Mouse (Mus musculus) CD4-positive, CD25-positive, alpha-beta regulatory T cell (primary cell): ENCODE measurements around the gene Slc45a2. TPM values are rescaled to one million over a fixed set of nuclear protein-coding genes. Genes with fewer than 3 reads are reported as not detected.

Source experiments
- polyA plus RNA-seq: library from polyadenylated mRNA; unstranded; fragments of 100-300 nt; shearing (Covaris generic); gene quantifications from one replicate; pipeline ENCODE4 v1.2.1, GENCODE M21; 2017

Gene Slc45a2
- not detected for polyA plus RNA-seq

GRCm38 (mm10) chr15:11000421-11000820 lies at the start of gene Slc45a2:
TSS of gene Slc45a2 (plus strand) at chr15:11000721.

DNA sequence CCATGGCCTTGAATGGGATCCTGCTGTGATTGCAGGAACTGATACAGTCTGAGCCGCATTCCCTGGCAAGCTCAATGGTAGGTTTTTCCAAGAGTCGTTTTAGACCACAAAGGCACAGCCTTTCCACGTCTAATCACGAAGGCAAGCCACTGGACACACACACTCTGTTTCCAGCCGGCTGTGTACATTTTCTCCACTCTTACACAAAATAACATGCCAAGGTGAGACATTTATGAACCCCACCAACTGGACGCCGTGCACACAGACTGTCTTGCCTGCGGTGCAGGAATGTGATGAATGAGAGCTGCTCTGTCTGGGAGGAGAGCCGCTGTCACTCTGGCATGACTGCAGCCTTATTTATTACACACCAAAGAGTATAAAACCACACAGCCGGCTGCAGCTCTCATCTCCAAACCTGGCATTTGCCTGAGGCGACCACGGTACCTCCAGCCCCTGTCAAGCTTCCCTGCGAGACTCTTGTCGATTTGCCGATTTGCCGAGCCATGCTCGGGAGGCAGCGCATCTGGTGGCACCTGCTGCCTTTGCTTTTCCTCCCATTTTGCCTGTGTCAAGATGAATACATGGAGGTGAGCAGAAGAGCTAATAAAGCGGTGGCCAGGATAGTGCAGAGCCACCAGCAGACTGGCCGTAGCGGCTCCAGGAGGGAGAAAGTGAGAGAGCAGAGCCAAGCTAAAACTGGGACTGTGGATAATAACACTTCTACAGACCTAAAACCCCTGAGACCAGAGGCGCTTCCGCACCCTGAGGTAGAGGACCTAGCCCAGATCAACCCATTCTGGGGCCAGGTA lies 48.4 kb upstream of the Slc45a2 start, which contains the start of gene C1qtnf3:
TSS of gene C1qtnf3 (plus strand) at position 382 of the 809 bp plus-strand sequence.

GRCm38 (mm10) chr15:10981377-10982063 lies 19.0 kb upstream of the Slc45a2 start, which contains the start of gene Amacr:
TSS of gene Amacr (plus strand) at chr15:10981756.

DNA sequence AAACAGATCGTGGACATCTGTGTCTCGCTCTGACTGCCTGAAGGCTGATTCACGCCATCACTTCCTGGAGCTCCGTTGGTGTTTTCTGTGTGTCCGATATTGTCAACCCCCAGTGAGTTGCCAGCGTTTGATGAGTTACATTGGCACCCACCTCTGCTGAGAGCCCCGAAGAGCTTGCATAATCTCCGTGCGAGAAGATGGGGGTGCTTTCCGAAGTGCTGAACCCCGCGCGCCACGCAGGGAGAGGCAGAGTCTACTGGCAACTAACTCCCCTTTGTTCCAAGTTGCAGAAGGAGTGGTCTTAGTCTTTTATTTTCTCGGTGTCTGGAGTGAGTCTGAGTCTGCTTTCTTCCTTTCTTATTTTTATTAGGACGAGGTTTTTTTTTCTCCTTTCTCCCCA lies 37.2 kb downstream of the Slc45a2 start, which contains the start of gene Rxfp3:
TSS of gene Rxfp3 (minus strand) at position 281 of the 400 bp plus-strand sequence.

GRCm38 (mm10) chr15:11064558-11065411 lies 64.3 kb downstream of the Slc45a2 start, which contains the start of gene Adamts12:
TSS of gene Adamts12 (plus strand) at chr15:11064790.

Other genes with a start within 250 kb of the Slc45a2 start
- gene C1qtnf3, start 48.4 kb upstream of the Slc45a2 start, polyA plus RNA-seq: not detected
- 5.2 TPM for gene Amacr, start 19.0 kb upstream of the Slc45a2 start, polyA plus RNA-seq
- gene Rxfp3, start 37.3 kb downstream of the Slc45a2 start, polyA plus RNA-seq: 0.05 TPM
- not detected for gene Adamts12, start 64.1 kb downstream of the Slc45a2 start, polyA plus RNA-seq